Mouse (Mus musculus) hindbrain, postnatal 0 days (tissue): ENCODE measurements around the gene Gadd45gip1. TPM values are rescaled to one million over a fixed set of nuclear protein-coding genes. Genes with fewer than 3 reads are reported as not detected.
A peak's percentile ranks its signal among the peaks of the same experiment; 100 is the strongest.

Source experiments
- ATAC-seq: fragments of 200-750 bp; cut with Nextera tagmentation; 2 replicates; pipeline ENCODE4 v1.8.0; 2017; ENCODE audit warnings: mild to moderate bottlenecking, moderate TSS enrichment, moderate library complexity
- DNase-seq: peaks from one replicate; pipeline ENCODE4 v3.0.0-alpha.2; 2015; ENCODE audit warnings: low spot score
- H3K27ac ChIP-seq: fragments of 300-500 bp; sonication (generic); 2 replicates; pipeline ENCODE4 v1.5.1; 2014; ENCODE audit warnings: mild to moderate bottlenecking
- H3K27me3 ChIP-seq: fragments of 300-500 bp; sonication (generic); 2 replicates; pipeline ENCODE4 v1.6.1; 2014; ENCODE audit warnings: low read length, mixed read lengths; ENCODE audit not compliant: insufficient read depth
- H3K36me3 ChIP-seq: fragments of 300-500 bp; sonication (generic); 2 replicates; pipeline ENCODE4 v1.6.1; 2014; ENCODE audit warnings: low read length, mixed read lengths; ENCODE audit not compliant: insufficient read depth
- H3K4me1 ChIP-seq: fragments of 300-500 bp; sonication (generic); 2 replicates; pipeline ENCODE4 v1.6.1; 2014; ENCODE audit warnings: antibody characterized with exemption, low read length, mixed read lengths; ENCODE audit not compliant: insufficient read depth
- H3K4me2 ChIP-seq: fragments of 300-500 bp; sonication (generic); 2 replicates; pipeline ENCODE4 v1.6.1; 2014; ENCODE audit warnings: low read depth, mild to moderate bottlenecking, low read length, moderate library complexity, mixed read lengths
- H3K4me3 ChIP-seq: fragments of 300-500 bp; sonication (generic); 2 replicates; pipeline ENCODE4 v1.5.1; 2014; ENCODE audit warnings: low read length
- H3K9ac ChIP-seq: fragments of 300-500 bp; sonication (generic); replicated peaks from 2 replicates; pipeline ENCODE4 v1.6.1; 2014; ENCODE audit warnings: mild to moderate bottlenecking, low read length, moderate library complexity, mixed read lengths
- H3K9me3 ChIP-seq: fragments of 300-500 bp; sonication (generic); 2 replicates; pipeline ENCODE4 v1.6.1; 2016; ENCODE audit warnings: low read length, mixed read lengths
- CTCF ChIP-seq: IDR thresholded peaks from 2 replicates; pipeline ENCODE4 v1.5.1; 2016; ENCODE audit warnings: antibody characterized with exemption, control low read depth, low read depth
- WGBS: fragments of 180-500 bp; shearing (Covaris S2); extraction: QIAGEN DNeasy Blood & Tissue Kit; methylation state at CpG from one replicate; pipeline ENCODE4 v1.1.7; 2014; 5-methylcytosine and 5-hydroxymethylcytosine counted together
- polyA plus RNA-seq: library from polyadenylated mRNA; unstranded; fragments of >200 nt; fragmentation: Nextera tagmentation; extraction: Ambion mirVana; gene quantifications from 2 replicates; pipeline ENCODE4 v1.2.1, GENCODE M21; 2015
- total RNA-seq: library from RNA; depleted of rRNA; stranded (reverse); fragments of >200 nt; gene quantifications from 2 replicates; pipeline ENCODE4 v1.2.3, GENCODE M21; 2014

The Gadd45gip1 gene
- total and polyA plus RNA-seq, 2 experiments from 2014 or later, result 34.1 to 43.4 TPM

DNA sequence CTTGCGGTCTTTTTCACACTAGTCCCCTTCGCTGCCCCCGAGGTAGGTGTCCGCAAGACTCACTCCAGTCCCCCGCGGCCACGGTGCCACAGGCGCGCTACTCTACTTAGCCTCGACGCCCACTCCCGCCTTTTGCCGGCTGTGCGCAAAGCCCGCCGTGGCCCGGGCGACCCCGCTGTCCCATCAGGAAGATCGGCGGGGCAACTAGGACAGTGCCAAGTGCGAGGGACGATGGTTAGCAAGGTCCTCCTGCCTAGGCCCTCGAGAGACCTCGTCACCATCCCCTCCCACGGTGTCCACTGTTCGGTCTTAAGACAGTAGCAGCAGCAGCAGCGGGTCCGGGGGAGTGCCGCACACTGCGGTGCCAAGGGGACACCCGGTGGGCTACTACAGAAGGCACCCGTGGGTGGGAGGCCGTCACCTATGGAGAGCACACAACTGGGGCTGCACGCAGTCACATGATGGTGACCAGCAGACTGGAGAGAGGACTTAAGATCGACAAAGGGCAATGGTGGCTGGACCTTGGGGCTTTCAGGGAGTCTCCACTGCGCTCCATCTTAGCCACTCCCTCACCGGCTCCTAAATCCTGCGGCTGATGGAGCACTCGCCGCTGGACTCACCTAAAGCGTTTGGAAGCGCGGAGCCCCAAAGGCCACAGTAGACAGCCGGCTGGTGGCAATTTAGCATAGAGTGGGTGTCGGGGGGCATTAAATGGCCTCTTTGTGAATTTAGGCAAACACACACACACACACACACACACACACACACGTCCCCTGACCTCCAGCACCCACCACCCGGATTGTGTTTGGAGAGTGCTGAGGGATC lies 46.4 kb upstream of the Gadd45gip1 start:
- peaks cover 49% of the 10 kb centered on the region for H3K4me1 ChIP-seq
- no peak for ATAC-seq
- H3K4me3 ChIP-seq, result peak overlapping the region; percentile 25
- peaks cover 7% of the 10 kb centered on the region for H3K27me3 ChIP-seq
- TF ChIP-seq CTCF, result no peak
- H3K9ac ChIP-seq, result peak overlapping the region; percentile 50
- WGBS, result 5% methylated on average over 48 of the region's 48 CpGs
- no peaks in the 10 kb centered on the region for H3K9me3 ChIP-seq
- no peak for DNase-seq
- no peaks in the 10 kb centered on the region for H3K36me3 ChIP-seq
- peak overlapping the region; percentile 90 for H3K27ac ChIP-seq
- H3K4me2 ChIP-seq, result peak overlapping the region; percentile 53

DNA sequence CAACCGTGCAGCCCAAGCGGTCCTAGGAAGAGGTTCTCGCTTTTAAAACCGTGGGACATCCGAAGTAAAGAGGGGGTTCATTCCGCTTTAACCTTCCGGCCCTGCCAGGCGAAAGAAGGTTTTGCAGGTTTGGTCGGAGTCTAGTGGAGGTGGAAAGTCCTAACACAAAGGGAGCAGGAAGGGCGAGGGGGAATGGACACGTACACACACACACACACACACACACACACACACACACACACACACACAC lies 45.9 kb upstream of the Gadd45gip1 start:
- Histone ChIP-seq H3K4me2 (peak overlapping the region; percentile 53), H3K27me3 (peaks cover 7% of the 10 kb centered on the region), H3K36me3 (no peaks in the 10 kb centered on the region), H3K9ac (peak overlapping the region; percentile 50; the same call in 1 of the 2 replicates), H3K4me3 (no peak overlapping the region), H3K9me3 (no peaks in the 10 kb centered on the region), H3K27ac (peak overlapping the region; percentile 90), H3K4me1 (peaks cover 54% of the 10 kb centered on the region)
- TF ChIP-seq CTCF, result no peak
- 24% methylated on average over 11 of the region's 11 CpGs for WGBS
- ATAC-seq, result no peak
- DNase-seq, result no peak

DNA sequence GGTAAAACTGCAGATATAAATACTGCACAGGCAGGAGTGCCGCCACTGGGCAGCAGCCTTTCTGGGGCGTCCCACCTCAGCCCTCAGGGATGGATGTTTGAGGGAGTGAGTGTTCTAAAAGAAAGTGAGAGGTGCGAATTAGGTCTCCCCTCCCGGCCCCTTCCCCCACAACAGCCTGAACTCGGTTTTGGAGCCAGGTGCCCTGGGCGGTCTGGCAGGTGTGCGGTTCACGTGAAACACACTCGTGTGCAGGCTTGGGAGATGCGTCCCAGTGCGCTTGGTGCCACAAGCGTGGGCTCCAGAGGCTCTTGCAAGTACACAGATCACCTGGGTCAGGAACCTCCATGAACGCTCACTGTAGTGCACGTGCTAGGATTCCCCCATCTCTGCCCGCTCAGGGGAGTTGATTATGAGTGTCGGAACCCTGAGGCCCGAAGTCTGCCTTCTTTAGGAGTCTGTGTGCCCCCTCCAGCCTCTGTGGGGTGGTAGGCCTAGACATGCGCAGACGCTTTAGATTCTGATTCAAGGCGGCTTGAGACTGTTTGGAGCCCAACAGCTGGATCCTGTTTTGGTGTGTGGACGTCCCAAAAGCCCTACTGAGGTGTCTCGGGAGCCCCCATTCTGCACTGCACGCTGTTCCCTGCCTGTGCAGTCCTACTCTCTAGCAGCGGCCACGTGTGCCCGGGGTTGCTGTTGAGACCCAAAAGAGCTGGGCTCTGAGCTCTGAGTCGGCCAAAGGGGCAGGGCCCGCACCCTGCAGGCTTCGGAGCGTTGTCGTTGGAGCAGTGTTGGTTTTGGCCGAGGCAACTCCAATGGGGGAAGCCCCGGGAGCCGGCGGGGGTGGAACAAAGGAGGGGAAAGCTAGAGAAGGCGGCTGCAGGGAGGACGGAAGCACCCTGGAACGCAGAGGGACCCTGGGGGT lies 45.3 kb upstream of the Gadd45gip1 start:
- peaks cover 56% of the 10 kb centered on the region for H3K4me1 ChIP-seq
- DNase-seq, result peak; percentile 66
- peak overlapping the region; percentile 90 for H3K27ac ChIP-seq
- peak overlapping the region; percentile 53 for H3K4me2 ChIP-seq
- peaks cover 7% of the 10 kb centered on the region for H3K27me3 ChIP-seq
- peak overlapping the region; percentile 50; the same call in 1 of the 2 replicates for H3K9ac ChIP-seq
- no peaks in the 10 kb centered on the region for H3K36me3 ChIP-seq
- H3K4me3 ChIP-seq, result no peak overlapping the region
- H3K9me3 ChIP-seq, result no peaks in the 10 kb centered on the region
- 16% methylated on average over 37 of the region's 38 CpGs for WGBS
- no peak for TF ChIP-seq CTCF
- peak; percentile 65 for ATAC-seq

DNA sequence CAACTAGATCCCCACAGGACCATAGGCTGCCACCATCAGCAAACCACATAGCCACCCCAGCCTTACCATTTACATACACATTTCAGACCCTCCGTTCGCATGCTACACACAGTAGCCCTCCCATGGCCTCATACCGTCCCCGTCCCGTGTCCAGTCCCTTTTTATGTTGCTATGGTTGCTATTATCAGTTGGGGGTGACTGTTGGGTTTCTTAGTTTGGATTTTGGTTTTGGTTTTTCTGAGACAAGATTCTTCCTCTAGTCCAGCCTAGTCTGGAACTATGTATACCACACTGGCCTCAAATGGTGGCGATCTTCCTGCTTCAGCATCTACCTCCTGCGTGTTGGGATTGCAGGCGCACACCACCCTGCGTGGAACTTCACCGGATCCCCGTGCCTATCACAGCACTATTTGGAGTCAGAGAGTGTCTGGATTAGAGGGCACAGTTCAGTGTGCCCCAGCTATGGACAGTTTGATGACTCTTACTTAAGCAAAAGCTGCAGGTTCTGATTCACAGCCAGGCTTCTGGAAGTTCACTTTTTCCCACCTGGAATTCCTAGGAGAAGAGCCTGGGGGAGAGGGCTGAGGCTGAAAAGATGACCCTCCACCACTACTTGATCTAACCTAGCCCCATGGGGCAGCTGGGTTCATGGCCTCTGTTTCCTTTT lies 44.4 kb upstream of the Gadd45gip1 start:
- no peaks in the 10 kb centered on the region for H3K9me3 ChIP-seq
- H3K36me3 ChIP-seq, result no peaks in the 10 kb centered on the region
- no peak overlapping the region for H3K4me3 ChIP-seq
- H3K9ac ChIP-seq, result no peak overlapping the region
- H3K4me2 ChIP-seq, result peak overlapping the region; percentile 53
- ATAC-seq (no peak), DNase-seq (no peak)
- peaks cover 7% of the 10 kb centered on the region for H3K27me3 ChIP-seq
- H3K4me1 ChIP-seq, result peaks cover 49% of the 10 kb centered on the region
- 25% methylated on average over 11 of the region's 11 CpGs for WGBS
- H3K27ac ChIP-seq, result peak overlapping the region; percentile 90
- TF ChIP-seq CTCF, result no peak

DNA sequence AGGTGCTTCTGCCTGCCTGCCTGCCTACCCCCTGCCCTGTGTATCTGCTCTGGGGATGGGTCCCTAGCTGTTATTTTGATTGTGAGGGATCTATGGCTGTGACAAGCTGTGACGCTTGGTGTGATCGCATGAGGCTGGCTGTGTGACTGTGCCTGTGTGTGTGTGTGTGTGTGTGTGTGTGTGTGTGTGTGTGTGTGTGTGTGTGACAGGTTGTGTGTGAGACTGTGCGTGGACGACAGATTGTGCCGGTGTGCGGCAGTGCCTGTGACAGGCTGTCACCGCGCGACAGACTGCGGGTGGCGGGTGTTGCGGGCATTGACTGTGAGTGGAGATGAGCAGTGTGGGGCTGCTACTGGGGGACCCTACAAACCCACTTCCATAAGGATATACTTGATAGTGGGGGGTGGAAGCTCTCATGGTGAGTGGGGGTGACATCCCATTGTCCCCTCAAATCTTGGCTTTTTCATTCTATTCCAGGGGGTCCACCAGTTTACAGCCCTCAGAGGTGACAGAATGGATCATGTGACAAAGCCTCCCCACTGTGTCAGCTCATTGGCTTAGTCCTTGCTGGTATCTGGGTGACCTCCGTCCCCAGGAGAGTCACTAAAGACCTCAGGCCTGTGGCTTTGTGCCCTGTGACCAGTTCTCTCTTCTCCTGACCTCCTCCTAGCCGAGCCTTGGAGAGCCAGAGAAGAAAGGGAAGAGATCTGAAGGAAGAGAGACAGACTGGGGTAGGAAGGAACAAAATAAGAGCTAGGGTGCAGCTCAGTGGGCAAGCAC lies 43.6 kb upstream of the Gadd45gip1 start:
- Histone ChIP-seq H3K27ac (peak overlapping the region; percentile 70; the same call in 1 of the 2 replicates), H3K27me3 (peaks cover 3% of the 10 kb centered on the region), H3K4me1 (peaks cover 47% of the 10 kb centered on the region), H3K4me3 (no peak overlapping the region), H3K4me2 (no peak overlapping the region), H3K9me3 (no peaks in the 10 kb centered on the region), H3K9ac (no peak overlapping the region), H3K36me3 (no peaks in the 10 kb centered on the region)
- TF ChIP-seq CTCF, result no peak
- no peak for DNase-seq
- WGBS, result 31% methylated on average over 14 of the region's 14 CpGs
- ATAC-seq, result no peak

DNA sequence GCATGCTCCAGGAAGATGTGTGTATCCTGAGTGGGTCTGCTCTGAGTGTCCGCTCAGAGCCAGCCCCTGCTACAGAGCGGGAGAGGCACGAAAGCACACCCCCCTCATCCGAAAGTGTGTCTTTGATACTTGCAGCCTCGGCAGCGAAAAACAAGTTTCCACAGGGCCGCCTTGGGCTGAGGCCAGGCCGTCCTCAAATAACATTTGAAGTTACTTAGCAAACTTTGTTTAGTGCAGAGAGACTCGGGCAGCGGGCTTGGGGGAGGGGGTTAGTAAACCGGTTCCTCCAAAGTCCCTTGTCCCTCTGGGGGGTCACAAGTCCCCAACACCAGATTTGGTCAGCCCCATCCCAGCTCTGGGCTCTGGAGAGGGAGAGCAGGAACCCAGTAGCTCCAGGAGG lies 42.4 kb upstream of the Gadd45gip1 start:
- Histone ChIP-seq H3K9ac (0 out of 2 replicates have a peak overlapping the region, but pooled peaks have one; percentile 28), H3K4me2 (peak overlapping the region; percentile 37), H3K27me3 (peaks cover 3% of the 10 kb centered on the region), H3K27ac (peak overlapping the region; percentile 70), H3K4me3 (no peak overlapping the region), H3K36me3 (no peaks in the 10 kb centered on the region), H3K4me1 (peaks cover 47% of the 10 kb centered on the region), H3K9me3 (no peaks in the 10 kb centered on the region)
- ATAC-seq (no peak), DNase-seq (peak; percentile 66)
- 19% methylated on average over 11 of the region's 11 CpGs for WGBS
- TF ChIP-seq CTCF, result no peak
